Mouse (Mus musculus) lung, postnatal 0 days (tissue): ENCODE results near the gene Kyat1. TPM values are rescaled to one million over a fixed set of nuclear protein-coding genes. Genes with fewer than 3 reads are reported as not detected.
A peak's percentile ranks its signal among the peaks of the same experiment; 100 is the strongest.

ENCODE experiments used
- ATAC-seq: fragments of 200-750 bp; cut with Nextera tagmentation; 2 replicates; pipeline ENCODE4 v1.8.0; 2017; ENCODE audit warnings: moderate library complexity
- DNase-seq: peaks from one replicate; pipeline ENCODE4 v3.0.0-alpha.2; 2016; ENCODE audit warnings: low spot score
- H3K27ac ChIP-seq: fragments of 300-500 bp; sonication (generic); 2 replicates; pipeline ENCODE4 v1.5.1; 2014; ENCODE audit warnings: antibody characterized with exemption, mild to moderate bottlenecking, low read length, mixed read lengths
- H3K27me3 ChIP-seq: fragments of 300-500 bp; sonication (generic); replicated peaks from 2 replicates; pipeline ENCODE4 v1.6.1; 2014; ENCODE audit warnings: low read length, mixed read lengths; ENCODE audit not compliant: insufficient read depth
- H3K36me3 ChIP-seq: fragments of 300-500 bp; sonication (generic); 2 replicates; pipeline ENCODE4 v1.6.1; 2014; ENCODE audit warnings: low read length, mixed read lengths; ENCODE audit not compliant: insufficient read depth
- H3K4me1 ChIP-seq: fragments of 300-500 bp; sonication (generic); 2 replicates; pipeline ENCODE4 v1.6.1; 2014; ENCODE audit warnings: antibody characterized with exemption, low read depth, low read length, mixed read lengths; ENCODE audit not compliant: insufficient read depth
- H3K4me2 ChIP-seq: fragments of 300-500 bp; sonication (generic); replicated peaks from 2 replicates; pipeline ENCODE4 v1.6.1; 2014; ENCODE audit warnings: low read depth, mild to moderate bottlenecking, low read length, moderate library complexity, mixed read lengths
- H3K4me3 ChIP-seq: fragments of 300-500 bp; sonication (generic); 2 replicates; pipeline ENCODE4 v1.5.1; 2014; ENCODE audit warnings: low read depth, low read length
- H3K9ac ChIP-seq: fragments of 300-500 bp; sonication (generic); replicated peaks from 2 replicates; pipeline ENCODE4 v1.6.1; 2014; ENCODE audit warnings: low read depth, mild to moderate bottlenecking
- H3K9me3 ChIP-seq: fragments of 300-500 bp; sonication (generic); 2 replicates; pipeline ENCODE4 v1.6.1; 2016; ENCODE audit warnings: low read length, mixed read lengths
- CTCF ChIP-seq: IDR thresholded peaks from 2 replicates; pipeline ENCODE4 v1.5.1; 2016; ENCODE audit warnings: antibody characterized with exemption, mild to moderate bottlenecking
- EP300 ChIP-seq: IDR thresholded peaks from 2 replicates; pipeline ENCODE4 v1.6.1; 2016; ENCODE audit warnings: antibody characterized with exemption, mild to moderate bottlenecking, control low read depth
- WGBS: fragments of 180-500 bp; shearing (Covaris S2); extraction: QIAGEN DNeasy Blood & Tissue Kit; methylation state at CpG from one replicate; pipeline ENCODE4 v1.1.7; 2014; 5-methylcytosine and 5-hydroxymethylcytosine counted together
- polyA plus RNA-seq: library from polyadenylated mRNA; unstranded; fragments of >200 nt; fragmentation: Nextera tagmentation; extraction: Ambion mirVana; gene quantifications from 2 replicates; pipeline ENCODE4 v1.2.1, GENCODE M21; 2015

Kyat1 gene
- polyA plus RNA-seq, 1 experiment from 2014 or later, result 17.1 TPM

GRCm38 (mm10) chr2:30200388-30200925 is 5.2 kb downstream of the Kyat1 start:
- Histone ChIP-seq H3K36me3 (no peaks in the 10 kb centered on the region), H3K4me1 (no peaks in the 10 kb centered on the region), H3K9me3 (no peaks in the 10 kb centered on the region), H3K9ac (no peak overlapping the region), H3K27me3 (no peaks in the 10 kb centered on the region), H3K4me3 (no peak overlapping the region), H3K27ac (peak overlapping the region; percentile 51; the same call in 1 of the 2 replicates), H3K4me2 (no peak overlapping the region)
- no peak for DNase-seq
- peak; percentile 6; the same call in 1 of the 2 replicates for ATAC-seq
- WGBS, result 39% methylated on average over 5 of the region's 5 CpGs
- TF ChIP-seq CTCF (no peak), EP300 (no peak)

GRCm38 (mm10) chr2:30199984-30200383 is 5.7 kb downstream of the Kyat1 start:
- Histone ChIP-seq H3K4me3 (no peak overlapping the region), H3K4me2 (no peak overlapping the region), H3K36me3 (no peaks in the 10 kb centered on the region), H3K27ac (peak overlapping the region; percentile 66), H3K27me3 (no peaks in the 10 kb centered on the region), H3K4me1 (no peaks in the 10 kb centered on the region), H3K9ac (no peak overlapping the region), H3K9me3 (no peaks in the 10 kb centered on the region)
- WGBS, result 29% methylated on average over 1 of the region's 1 CpGs
- peak; percentile 72 for DNase-seq
- ATAC-seq, result peak; percentile 66
- TF ChIP-seq EP300 (peak; percentile 64), CTCF (no peak)

GRCm38 (mm10) chr2:30198021-30198420 is 7.6 kb downstream of the Kyat1 start:
- DNase-seq (no peak), ATAC-seq (no peak)
- Histone ChIP-seq H3K9me3 (no peaks in the 10 kb centered on the region), H3K4me1 (no peaks in the 10 kb centered on the region), H3K27ac (no peak overlapping the region), H3K4me2 (no peak overlapping the region), H3K9ac (no peak overlapping the region), H3K27me3 (no peaks in the 10 kb centered on the region), H3K36me3 (no peaks in the 10 kb centered on the region), H3K4me3 (no peak overlapping the region)
- no peak for TF ChIP-seq CTCF
- TF ChIP-seq EP300, result no peak
- WGBS, result 62% methylated on average over 4 of the region's 4 CpGs

GRCm38 (mm10) chr2:30194656-30195055 is 11.0 kb downstream of the Kyat1 start:
- no peaks in the 10 kb centered on the region for H3K4me1 ChIP-seq
- no peaks in the 10 kb centered on the region for H3K36me3 ChIP-seq
- no peak overlapping the region for H3K4me2 ChIP-seq
- no peak overlapping the region for H3K9ac ChIP-seq
- WGBS, result 77% methylated on average over 3 of the region's 3 CpGs
- DNase-seq, result no peak
- ATAC-seq, result no peak
- H3K9me3 ChIP-seq, result no peaks in the 10 kb centered on the region
- no peak overlapping the region for H3K4me3 ChIP-seq
- no peaks in the 10 kb centered on the region for H3K27me3 ChIP-seq
- TF ChIP-seq EP300 (no peak), CTCF (no peak)
- H3K27ac ChIP-seq, result no peak overlapping the region

GRCm38 (mm10) chr2:30191790-30192580 is 13.7 kb downstream of the Kyat1 start:
- DNase-seq, result no peak
- Histone ChIP-seq H3K4me3 (no peak overlapping the region), H3K4me1 (no peaks in the 10 kb centered on the region), H3K27ac (no peak overlapping the region), H3K9ac (no peak overlapping the region), H3K9me3 (no peaks in the 10 kb centered on the region), H3K4me2 (no peak overlapping the region), H3K36me3 (0 out of 2 replicates have a peak, but pooled peaks cover 4% of the 10 kb centered on the region), H3K27me3 (no peaks in the 10 kb centered on the region)
- TF ChIP-seq EP300 (no peak), CTCF (no peak)
- ATAC-seq, result no peak
- WGBS, result 82% methylated on average over 12 of the region's 12 CpGs

GRCm38 (mm10) chr2:30185681-30186080 is 20.0 kb downstream of the Kyat1 start:
- no peak overlapping the region for H3K4me3 ChIP-seq
- no peak overlapping the region for H3K27ac ChIP-seq
- WGBS, result 80% methylated on average over 3 of the region's 3 CpGs
- no peak for DNase-seq
- H3K36me3 ChIP-seq, result 0 out of 2 replicates have a peak, but pooled peaks cover 4% of the 10 kb centered on the region
- no peaks in the 10 kb centered on the region for H3K9me3 ChIP-seq
- no peaks in the 10 kb centered on the region for H3K27me3 ChIP-seq
- ATAC-seq, result no peak
- H3K4me2 ChIP-seq, result no peak overlapping the region
- H3K9ac ChIP-seq, result no peak overlapping the region
- no peaks in the 10 kb centered on the region for H3K4me1 ChIP-seq
- TF ChIP-seq EP300, result no peak
- TF ChIP-seq CTCF, result no peak
